Mouse (Mus musculus) intestine, postnatal 0 days (tissue): ENCODE measurements around the gene Tmsb15l. TPM values are rescaled to one million over a fixed set of nuclear protein-coding genes. Genes with fewer than 3 reads are reported as not detected.
"Not testable (repeated sequence)": the region's sequence is repeated elsewhere in the genome, so short reads cannot be mapped to it uniquely, and the experiment has no call there.

ENCODE experiments used
- ATAC-seq: fragments of 200-750 bp; cut with Nextera tagmentation; 2 replicates; pipeline ENCODE4 v1.8.0; 2017; ENCODE audit warnings: mild to moderate bottlenecking, moderate TSS enrichment, moderate library complexity
- H3K27ac ChIP-seq: fragments of 300-500 bp; sonication (generic); 2 replicates; pipeline ENCODE4 v1.5.1; 2014; ENCODE audit warnings: mild to moderate bottlenecking, low read depth, low read length, moderate library complexity
- H3K27me3 ChIP-seq: fragments of 300-500 bp; sonication (generic); replicated peaks from 2 replicates; pipeline ENCODE4 v1.6.1; 2014; ENCODE audit warnings: low read length, mixed read lengths; ENCODE audit not compliant: control insufficient read depth, insufficient read depth
- H3K36me3 ChIP-seq: fragments of 300-500 bp; sonication (generic); 2 replicates; pipeline ENCODE4 v1.6.1; 2014; ENCODE audit warnings: mild to moderate bottlenecking, moderate library complexity; ENCODE audit not compliant: control insufficient read depth, insufficient read depth
- H3K4me1 ChIP-seq: fragments of 300-500 bp; sonication (generic); replicated peaks from 2 replicates; pipeline ENCODE4 v1.6.1; 2014; ENCODE audit warnings: antibody characterized with exemption, low read length, mixed read lengths; ENCODE audit not compliant: control insufficient read depth, insufficient read depth
- H3K4me2 ChIP-seq: fragments of 300-500 bp; sonication (generic); replicated peaks from 2 replicates; pipeline ENCODE4 v1.6.1; 2014; ENCODE audit warnings: low read depth, mild to moderate bottlenecking, moderate library complexity
- H3K4me3 ChIP-seq: fragments of 300-500 bp; sonication (generic); 2 replicates; pipeline ENCODE4 v1.5.1; 2014; ENCODE audit warnings: low read depth, low read length
- H3K9ac ChIP-seq: fragments of 300-500 bp; sonication (generic); 2 replicates; pipeline ENCODE4 v1.6.1; 2014; ENCODE audit warnings: mild to moderate bottlenecking, low read depth, low read length
- H3K9me3 ChIP-seq: fragments of 300-500 bp; sonication (generic); 2 replicates; pipeline ENCODE4 v1.6.1; 2016; ENCODE audit warnings: mixed run types; ENCODE audit not compliant: control insufficient read depth
- CTCF ChIP-seq: sonication (generic); IDR thresholded peaks from 2 replicates; pipeline ENCODE4 v1.5.1; 2016; ENCODE audit warnings: low read depth, mild to moderate bottlenecking, control low read depth, antibody characterized with exemption, moderate library complexity
- WGBS: fragments of 180-500 bp; shearing (Covaris S2); extraction: QIAGEN DNeasy Blood & Tissue Kit; methylation state at CpG from one replicate; pipeline ENCODE4 v1.1.7; 2014; 5-methylcytosine and 5-hydroxymethylcytosine counted together
- polyA plus RNA-seq: library from polyadenylated mRNA; unstranded; fragments of >200 nt; fragmentation: Nextera tagmentation; extraction: Ambion mirVana; gene quantifications from 2 replicates; pipeline ENCODE4 v1.2.1, GENCODE M21; 2015

Gene Tmsb15l
- polyA plus RNA-seq, 1 experiment from 2014 or later, result 3.7 TPM

DNA sequence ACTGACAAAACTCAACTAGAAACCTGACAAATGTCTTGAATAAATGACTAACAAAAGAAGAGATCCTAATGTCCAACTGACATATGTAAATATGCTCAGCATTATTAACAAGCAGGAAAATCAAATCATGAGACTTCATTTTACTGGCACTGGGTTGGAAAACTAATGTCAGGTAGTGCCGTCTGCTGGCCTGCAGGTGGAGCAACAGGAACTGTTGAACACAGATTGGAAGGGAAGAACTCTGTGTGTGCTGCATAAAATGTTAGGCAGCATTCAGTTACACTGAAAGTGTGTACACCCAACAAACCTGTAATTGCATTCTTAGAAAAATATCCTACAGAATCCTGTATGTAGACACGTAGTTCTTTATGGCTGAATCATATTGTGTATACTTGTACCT, 17.0 kb downstream of the Tmsb15l start:
- Histone ChIP-seq H3K27me3 (no peaks in the 10 kb centered on the region), H3K9me3 (no peaks in the 10 kb centered on the region), H3K4me3 (no peak overlapping the region), H3K4me1 (no peaks in the 10 kb centered on the region), H3K9ac (no peak overlapping the region), H3K36me3 (no peaks in the 10 kb centered on the region), H3K27ac (no peak overlapping the region), H3K4me2 (no peak overlapping the region)
- 35% methylated on average over 2 of the region's 2 CpGs for WGBS
- no peak; the same call in 1 of the 2 replicates for ATAC-seq
- peak; percentile 66 for TF ChIP-seq CTCF

DNA sequence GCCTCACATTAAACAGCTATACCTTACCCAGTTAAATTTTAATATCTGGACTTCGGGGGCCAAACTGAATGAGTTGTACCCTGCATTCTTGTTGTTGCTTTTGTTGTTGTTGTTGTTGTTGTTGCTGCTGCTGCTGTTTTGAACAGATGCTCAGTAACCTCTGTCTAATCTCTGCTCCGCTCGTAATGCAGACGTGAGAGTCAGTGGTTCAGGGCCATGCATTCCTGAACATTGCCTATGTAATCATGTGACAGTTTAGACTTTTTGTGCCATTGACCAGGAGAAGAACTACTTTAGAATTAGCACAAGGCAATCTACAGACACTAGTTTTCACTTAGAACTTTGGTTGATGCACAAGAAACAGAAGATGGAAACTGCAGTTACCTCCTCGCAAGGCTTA, 18.4 kb downstream of the Tmsb15l start:
- H3K27me3 ChIP-seq, H3K36me3 ChIP-seq, H3K27ac ChIP-seq, ATAC-seq, H3K4me3 ChIP-seq, H3K4me1 ChIP-seq, H3K9ac ChIP-seq, H3K9me3 ChIP-seq: not testable (repeated sequence)
- WGBS, result 51% methylated on average over 5 of the region's 5 CpGs
- peak overlapping the region; percentile 54 for H3K4me2 ChIP-seq

DNA sequence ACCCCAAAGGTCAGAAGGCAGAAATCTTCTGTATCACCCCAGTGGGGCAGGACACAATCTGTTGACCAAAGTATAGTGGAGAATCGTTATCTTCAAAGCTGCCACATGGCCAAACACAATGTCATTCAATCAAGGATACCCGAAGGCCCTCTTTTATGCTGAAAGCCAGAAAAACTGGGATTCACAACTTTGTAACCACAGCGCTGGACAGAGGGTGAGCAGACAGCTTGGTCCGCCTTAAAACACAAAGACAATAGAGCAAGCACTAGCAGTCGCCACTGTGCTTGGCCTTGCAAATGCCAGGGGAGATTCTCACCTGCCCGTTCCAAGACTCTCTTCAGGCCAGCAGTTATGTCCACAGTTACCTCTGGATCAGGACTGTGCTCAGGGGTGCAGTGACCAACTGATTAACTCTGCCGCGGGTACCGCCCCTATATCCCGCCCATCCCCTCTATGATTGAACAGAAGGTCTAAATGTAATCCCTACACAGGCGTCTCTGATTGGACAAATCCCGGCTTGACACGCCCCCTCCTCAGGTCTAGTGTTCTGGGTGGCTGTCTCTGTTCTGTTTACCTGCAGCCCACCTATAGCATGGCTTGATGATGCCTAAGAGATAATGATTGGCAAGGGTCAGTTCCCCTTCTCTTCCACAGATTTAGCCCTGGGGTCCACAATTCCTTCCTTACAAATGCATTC, 18.9 kb downstream of the Tmsb15l start:
- WGBS, result 26% methylated on average over 13 of the region's 13 CpGs
- H3K36me3 ChIP-seq, H3K27ac ChIP-seq, H3K4me1 ChIP-seq, H3K9me3 ChIP-seq, H3K9ac ChIP-seq, H3K27me3 ChIP-seq: not testable (repeated sequence)
- peak; percentile 98 for ATAC-seq
- Histone ChIP-seq H3K4me3 (0 out of 2 replicates have a peak overlapping the region, but pooled peaks have one; percentile 14), H3K4me2 (peak overlapping the region; percentile 54)

DNA sequence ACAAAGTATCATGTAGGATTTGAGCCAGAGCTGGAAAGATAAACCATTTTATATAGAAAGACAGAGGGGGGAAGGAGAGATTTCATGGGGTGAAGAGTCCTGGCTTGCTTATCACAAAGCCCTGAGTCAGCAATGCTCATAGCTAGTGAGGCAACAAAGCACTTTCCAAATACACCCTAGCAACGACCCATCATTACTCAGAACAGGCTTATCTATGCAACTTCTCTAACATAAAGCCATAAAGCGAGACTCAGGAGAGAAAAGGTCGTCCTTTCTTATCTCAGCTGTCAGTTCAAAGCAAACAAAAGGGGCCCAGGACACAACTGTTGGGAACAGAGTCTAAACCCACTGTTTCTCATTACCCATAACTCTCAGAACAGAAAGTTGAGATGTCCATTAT, 38.7 kb downstream of the Tmsb15l start:
- H3K4me2 ChIP-seq, result no peak overlapping the region
- no peak overlapping the region for H3K27ac ChIP-seq
- no peaks in the 10 kb centered on the region for H3K36me3 ChIP-seq
- no peaks in the 10 kb centered on the region for H3K4me1 ChIP-seq
- H3K27me3 ChIP-seq, result no peaks in the 10 kb centered on the region
- WGBS, result 7% methylated on average over 3 of the region's 3 CpGs
- no peak overlapping the region for H3K9ac ChIP-seq
- peak; percentile 100 for ATAC-seq
- no peak for TF ChIP-seq CTCF
- H3K9me3 ChIP-seq, result no peaks in the 10 kb centered on the region
- H3K4me3 ChIP-seq, result no peak overlapping the region

DNA sequence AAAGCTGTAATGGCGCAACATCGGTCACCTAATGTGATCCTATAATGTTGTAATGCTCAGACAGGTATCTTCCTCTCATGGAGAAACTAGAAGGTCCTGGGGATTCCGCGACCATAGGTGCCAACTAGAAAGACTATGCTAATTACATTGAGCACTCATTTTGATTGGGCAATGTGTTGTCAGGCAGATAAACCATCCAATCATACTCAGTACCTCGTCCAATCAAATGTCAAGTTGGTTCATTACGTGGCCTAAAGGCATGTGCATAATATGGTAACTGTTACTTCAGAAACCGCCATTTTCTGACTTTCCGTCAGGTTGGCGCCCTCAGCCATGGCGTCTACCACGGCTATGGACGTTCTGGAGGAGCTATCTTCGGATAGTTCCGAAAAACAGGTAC, 49.6 kb downstream of the Tmsb15l start, which contains the start of gene H2bfm:
Gene H2bfm, plus strand, starts transcription at position 295 of the 400 bp plus-strand sequence.
- Histone ChIP-seq H3K9ac (no peak within 1 kb of the TSS), H3K4me1 (no peaks in the 10 kb centered on the region), H3K9me3 (no peaks in the 10 kb centered on the region; the same call in 1 of the 2 replicates), H3K4me3 (no peak within 1 kb of the TSS), H3K36me3 (no peaks in the 10 kb centered on the region), H3K27me3 (no peaks in the 10 kb centered on the region), H3K4me2 (no peak within 1 kb of the TSS), H3K27ac (no peak within 1 kb of the TSS)
- WGBS, result 90% methylated on average over 14 of the region's 14 CpGs
- no peak for ATAC-seq
- no peak for TF ChIP-seq CTCF

DNA sequence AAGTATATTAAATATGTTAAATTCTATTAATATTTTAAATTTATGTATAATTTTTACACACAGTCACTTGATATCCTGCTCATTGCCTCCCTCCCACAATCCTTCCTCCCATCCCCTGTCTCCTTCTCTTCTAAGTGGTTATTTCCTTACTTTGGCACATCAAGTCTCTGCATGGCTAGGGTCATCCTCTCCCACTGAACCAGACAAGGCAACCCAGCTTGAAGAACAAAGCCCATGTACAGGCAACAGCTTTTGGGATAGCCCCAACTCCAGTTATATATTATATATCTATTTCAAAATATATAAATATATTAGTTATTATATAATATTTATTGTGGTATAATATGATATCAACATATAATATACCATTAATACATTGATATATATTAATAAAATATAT, 50.8 kb downstream of the Tmsb15l start:
- Histone ChIP-seq H3K27me3 (no peaks in the 10 kb centered on the region), H3K4me3 (no peak overlapping the region), H3K27ac (no peak overlapping the region), H3K4me2 (no peak overlapping the region), H3K4me1 (no peaks in the 10 kb centered on the region), H3K9me3 (no peaks in the 10 kb centered on the region; the same call in 1 of the 2 replicates), H3K36me3 (no peaks in the 10 kb centered on the region), H3K9ac (no peak overlapping the region)
- no peak for TF ChIP-seq CTCF
- no peak for ATAC-seq

Other genes with a start within 250 kb of the Tmsb15l start
- 459 and 483 TPM in 2 replicates for gene Morf4l2, start 233.2 kb downstream of the Tmsb15l start, polyA plus RNA-seq
- not detected in 2 replicates for gene Glra4, start 196.7 kb downstream of the Tmsb15l start, polyA plus RNA-seq
- 1.9 and 3.0 TPM in 2 replicates for gene Plp1, start 154.2 kb downstream of the Tmsb15l start, polyA plus RNA-seq
- gene Rab9b, start 108.1 kb downstream of the Tmsb15l start, polyA plus RNA-seq, result 0.21 and 0.27 TPM in 2 replicates
- not detected in 2 replicates for gene H2bfm, start 49.5 kb downstream of the Tmsb15l start, polyA plus RNA-seq
- 56.8 and 62.6 TPM in 2 replicates for gene Tmsb15b2, start 1.4 kb downstream of the Tmsb15l start, polyA plus RNA-seq
- gene Tmsb15b1, start within 50 bp of the Tmsb15l start, polyA plus RNA-seq, result 31.0 and 34.1 TPM in 2 replicates
- 7.7 and 8.4 TPM in 2 replicates for gene Zcchc18, start 16.3 kb upstream of the Tmsb15l start, polyA plus RNA-seq
- 2.7 and 3.1 TPM in 2 replicates for gene Slc25a53, start 61.4 kb upstream of the Tmsb15l start, polyA plus RNA-seq
- 2.2 and 2.5 TPM in 2 replicates for gene Fam199x, start 72.7 kb upstream of the Tmsb15l start, polyA plus RNA-seq
- not detected in 2 replicates for gene Esx1, start 145.2 kb upstream of the Tmsb15l start, polyA plus RNA-seq